Mouse (Mus musculus) C2C12 (cell line): ENCODE measurements at regions not wholly inside any gene's neighbourhood (a gene's known extent, or its start where the extent isn't known, plus 50 kb on each side); places are given as distances from the start of the nearest gene placed in this dataset.

Experiments
- H3K27me3 ChIP-seq: one replicate; pipeline ENCODE4 v1.6.1; 2011; ENCODE audit not compliant: control insufficient read depth, insufficient read depth, insufficient read length
- H3K36me3 ChIP-seq: one replicate; pipeline ENCODE4 v1.6.1; 2011; ENCODE audit not compliant: control insufficient read depth, insufficient read depth
- H3K4me3 ChIP-seq: one replicate; pipeline ENCODE4 v1.5.1; 2011; ENCODE audit warnings: mild to moderate bottlenecking, control low read depth; ENCODE audit not compliant: poor library complexity, insufficient read depth, severe bottlenecking
- H3K79me2 ChIP-seq: one replicate; pipeline ENCODE4 v1.6.1; 2011; ENCODE audit not compliant: control insufficient read depth, insufficient read depth
- H3K79me3 ChIP-seq: one replicate; pipeline ENCODE4 v1.6.1; 2011; ENCODE audit warnings: low read depth, control low read depth
- H3ac ChIP-seq: one replicate; pipeline ENCODE3; 2011; ENCODE audit warnings: low read depth; ENCODE audit not compliant: control insufficient read depth, insufficient read length
- CEBPB ChIP-seq: IDR thresholded peaks from one replicate; pipeline ENCODE4 v1.6.1; 2011; ENCODE audit warnings: low read depth, mild to moderate bottlenecking, control low read depth, moderate library complexity
- CTCF ChIP-seq: IDR thresholded peaks from one replicate; pipeline ENCODE4 v1.5.1; 2011; ENCODE audit not compliant: control insufficient read depth, insufficient read depth, insufficient read length
- FOSL1 ChIP-seq: IDR thresholded peaks from one replicate; pipeline ENCODE4 v1.8.0; 2011; ENCODE audit warnings: mild to moderate bottlenecking, low read length; ENCODE audit not compliant: poor library complexity, insufficient read depth, severe bottlenecking
- MAX ChIP-seq: IDR thresholded peaks from one replicate; pipeline ENCODE4 v1.6.1; 2011; ENCODE audit warnings: mild to moderate bottlenecking, control low read depth
- MYOD1 ChIP-seq: IDR thresholded peaks from one replicate; pipeline ENCODE4 v1.6.1; 2011; ENCODE audit warnings: low read depth; ENCODE audit not compliant: control insufficient read depth, insufficient read length
- MYOG ChIP-seq: IDR thresholded peaks from one replicate; pipeline ENCODE4 v1.6.1; 2011; ENCODE audit not compliant: control insufficient read depth, insufficient read length; ENCODE audit errors: extremely low read depth
- USF1 ChIP-seq: IDR thresholded peaks from one replicate; pipeline ENCODE4 v1.6.1; 2011; ENCODE audit warnings: low read depth, mild to moderate bottlenecking, control low read depth, moderate library complexity

DNA sequence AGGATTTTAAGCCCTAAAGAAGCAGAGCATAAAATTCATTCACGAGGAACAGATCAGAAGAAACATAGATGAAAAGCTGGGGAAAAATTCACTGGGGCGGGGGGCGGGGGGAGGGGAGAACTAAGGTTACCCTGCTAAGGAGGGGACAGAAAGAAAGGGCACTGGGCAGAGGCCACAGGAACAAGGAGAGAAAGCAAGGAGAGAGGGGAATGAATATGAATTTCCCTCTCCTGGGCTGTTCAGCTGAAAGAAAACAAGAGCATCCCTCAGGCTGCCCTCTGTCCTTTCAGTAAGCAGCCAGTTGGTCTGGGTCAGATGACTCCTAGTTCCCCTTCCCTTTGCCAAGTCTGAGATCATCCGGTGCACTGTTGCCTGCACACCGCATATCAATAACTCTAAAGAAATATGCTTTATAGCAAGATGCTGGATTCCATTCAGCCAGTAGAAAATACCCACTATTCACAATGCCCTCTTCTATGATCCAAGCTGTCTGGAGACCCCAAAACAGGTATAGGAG lies 467.7 kb upstream of the Rag2 start:
- Histone ChIP-seq H3ac (no peak overlapping the region), H3K4me3 (no peak overlapping the region), H3K27me3 (no peaks in the 10 kb centered on the region), H3K79me2 (no peaks in the 10 kb centered on the region), H3K36me3 (no peaks in the 10 kb centered on the region), H3K79me3 (no peaks in the 10 kb centered on the region)
- TF ChIP-seq CEBPB, result no peak
- no peak for TF ChIP-seq CTCF
- no peak for TF ChIP-seq FOSL1
- no peak for TF ChIP-seq USF1
- TF ChIP-seq MYOG, result no peak
- TF ChIP-seq MAX, result no peak
- TF ChIP-seq MYOD1, result no peak

DNA sequence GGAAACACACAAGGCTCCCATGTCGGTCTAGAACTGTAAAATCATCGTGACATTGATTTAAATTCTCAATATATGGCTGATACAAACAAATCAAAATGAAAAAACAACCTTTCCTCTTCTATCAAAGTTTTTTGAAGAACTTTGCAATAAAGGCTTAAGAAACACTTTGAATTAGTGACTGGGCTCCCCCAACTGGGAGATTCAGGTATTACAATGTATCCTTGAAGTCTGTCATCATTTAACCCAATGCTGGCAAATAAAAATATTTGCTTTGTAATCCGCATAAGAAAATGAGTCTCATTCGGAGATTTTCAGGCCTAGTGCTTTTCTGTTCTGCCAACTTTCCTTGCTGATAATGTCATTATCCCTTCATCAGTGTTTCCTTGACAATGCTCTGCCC lies 465.2 kb upstream of the Rag2 start:
- TF ChIP-seq MYOG (no peak), MYOD1 (no peak), MAX (no peak), CEBPB (no peak), USF1 (no peak), FOSL1 (no peak), CTCF (no peak)
- no peak overlapping the region for H3K4me3 ChIP-seq
- H3K79me3 ChIP-seq, result no peaks in the 10 kb centered on the region
- H3K79me2 ChIP-seq, result no peaks in the 10 kb centered on the region
- H3ac ChIP-seq, result no peak overlapping the region
- no peaks in the 10 kb centered on the region for H3K27me3 ChIP-seq
- no peaks in the 10 kb centered on the region for H3K36me3 ChIP-seq

DNA sequence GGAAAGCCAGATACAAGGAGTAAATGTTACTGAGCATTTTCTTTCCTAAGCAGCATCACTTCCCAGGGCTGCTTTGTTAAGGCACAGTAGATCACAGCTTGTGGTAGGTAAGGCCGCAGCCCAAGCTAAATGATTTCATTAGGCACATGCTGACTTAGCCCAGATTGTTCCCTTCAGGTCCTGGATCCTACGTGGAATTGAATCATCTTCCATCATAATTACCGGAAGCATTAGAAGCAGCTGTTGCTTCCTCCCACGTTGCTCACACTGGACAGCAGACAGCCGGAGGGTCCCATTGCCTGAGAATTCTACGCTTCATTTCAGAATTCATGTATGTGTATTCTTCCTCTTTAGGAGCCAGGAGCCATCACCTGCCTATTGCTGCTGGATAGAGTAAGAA lies 458.6 kb upstream of the Rag2 start:
- H3K4me3 ChIP-seq, result no peak overlapping the region
- no peaks in the 10 kb centered on the region for H3K27me3 ChIP-seq
- H3K79me2 ChIP-seq, result no peaks in the 10 kb centered on the region
- TF ChIP-seq USF1 (no peak), CTCF (no peak), FOSL1 (no peak), MYOG (no peak), MYOD1 (no peak)
- H3K79me3 ChIP-seq, result no peaks in the 10 kb centered on the region
- H3K36me3 ChIP-seq, result no peaks in the 10 kb centered on the region
- H3ac ChIP-seq, result no peak overlapping the region

DNA sequence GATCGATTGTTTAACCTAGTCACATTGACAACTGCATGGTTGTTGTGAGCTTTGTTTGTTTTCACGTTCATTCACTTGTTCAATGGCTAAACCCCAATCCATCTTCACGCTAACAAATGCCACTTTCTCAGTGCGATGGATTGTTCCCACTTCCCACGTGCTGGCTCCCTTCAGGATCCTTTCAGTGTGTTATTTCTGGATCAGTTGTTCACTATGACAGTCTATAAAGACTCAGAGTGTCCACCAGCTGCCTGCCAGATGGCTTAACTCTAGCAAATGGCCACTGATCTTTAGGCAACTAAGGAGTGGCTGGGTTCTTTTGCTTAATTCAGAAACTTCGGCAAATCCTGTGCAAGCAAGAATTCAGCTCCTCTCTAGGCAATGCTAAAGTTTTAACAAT lies 451.7 kb upstream of the Rag2 start:
- no peaks in the 10 kb centered on the region for H3K27me3 ChIP-seq
- H3ac ChIP-seq, result no peak overlapping the region
- H3K4me3 ChIP-seq, result no peak overlapping the region

DNA sequence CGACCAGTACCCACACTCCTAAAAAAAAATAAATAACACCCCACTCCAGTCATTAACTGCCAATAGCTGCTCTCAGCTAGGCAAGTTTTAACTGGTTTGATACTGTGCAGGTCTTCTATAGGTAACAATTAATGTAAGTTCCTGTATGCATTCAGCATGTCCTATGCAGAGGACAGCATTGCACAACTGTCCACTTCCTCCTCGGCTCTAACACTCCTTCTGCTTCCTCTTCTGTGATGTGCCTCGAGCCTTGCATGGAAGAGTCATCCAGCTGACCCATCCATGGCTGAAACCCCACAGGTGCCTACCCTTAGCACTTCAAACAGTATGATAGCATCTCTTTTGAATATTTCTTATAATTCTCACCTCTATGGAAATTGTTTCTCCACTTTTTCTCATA lies 449.4 kb upstream of the Rag2 start:
- Histone ChIP-seq H3K4me3 (no peak overlapping the region), H3K36me3 (no peaks in the 10 kb centered on the region), H3K27me3 (no peaks in the 10 kb centered on the region), H3ac (no peak overlapping the region), H3K79me3 (no peaks in the 10 kb centered on the region), H3K79me2 (no peaks in the 10 kb centered on the region)
- TF ChIP-seq MYOD1 (no peak), CTCF (no peak), MYOG (no peak), MAX (no peak), USF1 (no peak), CEBPB (no peak), FOSL1 (no peak)

More for the DNA sequence above, 451.7 kb upstream of the Rag2 start:
- no peaks in the 10 kb centered on the region for H3K79me3 ChIP-seq
- H3K79me2 ChIP-seq, result no peaks in the 10 kb centered on the region
- no peaks in the 10 kb centered on the region for H3K36me3 ChIP-seq
- no peak for TF ChIP-seq MYOG
- no peak for TF ChIP-seq CTCF
- no peak for TF ChIP-seq MAX
- no peak for TF ChIP-seq CEBPB
- no peak for TF ChIP-seq USF1

DNA sequence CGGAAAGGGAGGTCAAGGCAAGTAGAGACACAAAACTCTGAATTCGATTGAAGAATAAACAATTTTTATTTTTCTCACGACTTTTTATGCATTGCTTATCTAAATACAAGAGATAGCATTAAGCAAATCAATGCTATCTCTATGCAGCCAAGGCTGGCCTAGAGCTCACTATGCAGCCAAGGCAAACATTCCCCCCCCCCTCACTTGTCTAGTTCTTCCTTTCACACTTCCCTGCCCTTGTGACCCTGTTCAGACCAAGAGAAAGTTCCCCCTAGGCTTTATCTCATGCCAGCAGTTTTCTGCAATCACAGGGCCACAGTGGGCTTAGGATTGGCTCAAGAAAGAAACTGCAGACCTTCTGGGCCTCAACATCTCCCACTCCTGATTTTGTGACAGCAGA lies 417.9 kb upstream of the Rag2 start:
- no peaks in the 10 kb centered on the region for H3K79me2 ChIP-seq
- no peaks in the 10 kb centered on the region for H3K79me3 ChIP-seq
- H3K36me3 ChIP-seq, result no peaks in the 10 kb centered on the region
- no peaks in the 10 kb centered on the region for H3K27me3 ChIP-seq
- no peak overlapping the region for H3ac ChIP-seq
- TF ChIP-seq CTCF, result no peak
- no peak for TF ChIP-seq MYOD1
- TF ChIP-seq FOSL1, result no peak
- no peak for TF ChIP-seq MYOG
- no peak for TF ChIP-seq MAX
- no peak for TF ChIP-seq USF1
- TF ChIP-seq CEBPB, result no peak
- no peak overlapping the region for H3K4me3 ChIP-seq
